Mouse (Mus musculus) neutrophil, adult 5-6 weeks (primary cell): Measurements from ENCODE around the gene Nr2e3. TPM values are rescaled to one million over a fixed set of nuclear protein-coding genes. Genes with fewer than 3 reads are reported as not detected.
"Not testable (repeated sequence)": the region's sequence is repeated elsewhere in the genome, so short reads cannot be mapped to it uniquely, and the experiment has no call there.

Source experiments
- ATAC-seq: fragments of 151-379, 151-347 bp; 2 replicates; pipeline ENCODE4 v1.8.0; 2017; ENCODE audit warnings: mild to moderate bottlenecking, moderate TSS enrichment; ENCODE audit not compliant: insufficient number of reproducible peaks, poor library complexity, low FRiP score, severe bottlenecking; ENCODE audit errors: extremely low read depth
- total RNA-seq: library from RNA; stranded (forward); fragments of 200-1000 nt; gene quantifications from 2 replicates; pipeline ENCODE4 v1.2.3, GENCODE M21; 2017

The Nr2e3 gene
- total RNA-seq, result not detected in 2 replicates

GRCm38 (mm10) chr9:59960559-59960958, at the start of gene Nr2e3:
TSS of gene Nr2e3 (minus strand) at chr9:59960659.
- ATAC-seq, result no peak

- ATAC-seq, result no peak
These were observed 48.5 kb upstream of the Nr2e3 start for GRCm38 (mm10) chr9:60008936-60009335.

GRCm38 (mm10) chr9:60002323-60002722, 41.9 kb upstream of the Nr2e3 start:
- ATAC-seq, result no peak

DNA sequence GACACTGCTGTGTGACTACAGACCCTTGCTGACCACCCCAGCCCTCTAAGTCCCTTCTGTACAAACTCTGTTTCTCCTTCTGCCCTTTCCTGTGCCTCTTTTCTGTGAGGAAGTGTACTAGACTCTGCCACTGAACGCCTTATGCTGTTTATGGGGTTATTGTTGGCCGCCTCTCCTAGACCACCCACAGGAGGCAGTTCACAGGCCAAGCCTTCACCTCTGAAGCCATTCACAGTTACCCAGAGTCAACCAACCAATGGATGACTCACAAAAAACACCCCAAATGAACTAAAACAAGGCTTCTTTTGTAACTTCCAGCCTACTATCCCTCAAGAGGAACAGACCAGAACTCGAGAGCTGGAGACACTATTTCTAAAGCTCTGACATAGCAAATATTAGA, 41.0 kb upstream of the Nr2e3 start:
- no peak for ATAC-seq

- ATAC-seq, result no peak
These were observed 37.3 kb upstream of the Nr2e3 start for GRCm38 (mm10) chr9:59997725-59998124.

DNA sequence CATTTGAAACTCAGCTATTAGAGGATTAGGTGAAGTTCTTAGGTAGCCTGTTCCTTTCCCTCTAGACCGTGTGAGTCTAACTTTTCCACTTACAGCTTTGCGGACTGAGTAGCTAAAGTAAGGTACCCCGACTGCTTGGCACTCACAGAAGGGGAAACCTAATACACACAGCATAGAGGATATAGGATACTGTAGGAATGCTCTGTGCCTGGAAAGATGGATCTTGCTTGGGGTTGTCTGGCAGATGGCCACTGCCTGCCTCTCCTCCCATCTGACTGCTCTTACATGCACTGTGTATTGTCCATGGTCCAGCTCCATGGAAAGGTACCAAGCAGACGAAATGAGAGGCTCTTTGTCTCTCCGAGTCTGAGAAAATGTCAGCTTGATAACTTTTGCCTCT, 30.9 kb upstream of the Nr2e3 start:
- no peak for ATAC-seq

GRCm38 (mm10) chr9:59989864-59990263, 29.4 kb upstream of the Nr2e3 start:
- no peak for ATAC-seq

DNA sequence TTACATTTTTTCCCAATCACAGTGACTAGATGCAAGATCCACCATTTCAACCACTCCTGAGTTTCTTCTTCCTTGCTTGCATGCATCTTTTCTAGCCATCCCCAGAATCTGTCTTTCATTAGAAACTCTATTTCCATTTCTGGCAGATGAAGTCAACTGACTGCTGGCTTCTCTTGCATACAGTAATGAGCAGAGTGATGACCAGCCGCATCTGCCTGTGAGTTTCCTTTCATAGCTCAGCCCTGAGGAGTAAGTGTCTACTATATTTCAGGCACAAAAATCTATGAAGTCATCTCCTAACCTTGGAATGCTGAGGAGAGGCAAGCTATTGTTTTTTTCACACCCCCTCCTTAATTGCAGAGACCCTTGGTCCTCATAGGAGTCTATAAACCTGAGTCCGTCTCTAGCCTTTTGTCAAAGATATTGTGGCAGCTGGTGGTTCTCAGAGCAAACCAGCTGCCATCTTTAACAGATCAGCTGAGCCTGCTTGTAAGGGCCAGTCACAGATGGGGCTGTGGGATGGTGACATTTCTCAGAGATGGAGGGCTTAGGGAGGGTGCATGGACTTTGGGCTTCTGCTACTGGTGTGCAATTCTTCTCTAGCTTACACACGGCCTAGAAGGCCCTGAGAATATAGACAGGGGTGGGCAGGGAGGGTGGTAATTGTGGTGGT, 25.6 kb upstream of the Nr2e3 start:
- no peak for ATAC-seq

GRCm38 (mm10) chr9:59981116-59981515, 20.7 kb upstream of the Nr2e3 start:
- ATAC-seq, result no peak

DNA sequence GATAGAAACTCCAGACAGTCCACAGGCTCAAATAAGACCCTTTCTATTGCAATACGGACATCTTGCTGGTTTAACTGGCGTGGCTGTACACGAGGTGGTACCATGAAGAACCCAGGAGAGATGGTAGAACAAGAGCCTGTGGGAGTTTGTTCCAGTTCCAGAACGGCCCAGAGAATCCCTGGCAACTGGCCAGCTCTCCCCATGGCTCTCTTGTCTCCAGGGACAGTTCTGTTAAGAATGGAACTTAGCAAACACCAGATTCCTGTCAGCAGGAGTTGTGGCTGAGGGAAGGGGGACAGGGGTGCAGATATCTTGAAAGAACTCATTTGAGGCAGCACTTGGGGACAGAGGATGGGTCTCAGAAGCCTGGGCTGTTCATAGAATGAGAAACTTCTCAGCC, 10.8 kb upstream of the Nr2e3 start:
- ATAC-seq, result no peak

DNA sequence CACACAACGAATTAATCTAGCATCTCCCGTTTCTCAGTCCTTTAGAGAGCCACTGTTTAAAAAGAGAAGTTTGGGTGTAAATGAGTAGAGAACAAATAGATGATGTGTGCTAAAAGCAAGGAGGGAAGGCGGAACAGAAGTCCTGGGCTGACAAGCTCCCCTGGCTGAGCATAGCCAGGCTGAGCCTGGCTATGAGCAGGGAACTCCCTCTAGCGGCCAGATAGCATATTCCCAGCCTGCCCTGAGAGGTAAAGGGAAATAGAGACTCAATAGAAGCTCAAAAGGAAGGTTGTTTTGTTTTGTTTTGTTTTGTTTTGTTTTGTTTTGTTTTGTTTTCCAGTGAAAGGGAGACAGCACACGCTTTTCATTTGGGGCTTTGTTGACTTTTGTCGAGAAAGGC, 8.9 kb upstream of the Nr2e3 start:
- ATAC-seq, result peak; percentile 42; the same call in 1 of the 2 replicates

GRCm38 (mm10) chr9:59965046-59965445, 4.6 kb upstream of the Nr2e3 start:
- no peak for ATAC-seq

DNA sequence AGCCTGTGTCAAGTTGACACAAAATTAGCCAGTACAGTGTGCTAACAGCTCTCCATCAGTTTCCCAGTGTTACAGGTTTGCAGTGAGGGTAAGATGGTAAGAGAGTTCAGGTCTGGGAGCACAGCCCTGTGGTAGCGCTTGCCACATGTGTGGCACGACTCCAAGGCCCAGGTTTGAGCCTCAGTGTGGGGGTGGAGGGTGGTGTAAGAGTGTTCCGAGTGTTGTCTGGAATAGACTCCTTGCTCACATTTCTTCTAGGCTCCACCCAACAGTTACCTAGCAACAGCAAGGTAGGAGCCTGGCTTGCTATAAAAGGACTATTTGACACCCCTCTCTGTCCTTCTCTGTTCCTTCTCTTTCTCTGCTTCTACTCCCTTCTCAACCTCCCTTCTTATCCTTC, 3.9 kb upstream of the Nr2e3 start:
- ATAC-seq, result no peak

DNA sequence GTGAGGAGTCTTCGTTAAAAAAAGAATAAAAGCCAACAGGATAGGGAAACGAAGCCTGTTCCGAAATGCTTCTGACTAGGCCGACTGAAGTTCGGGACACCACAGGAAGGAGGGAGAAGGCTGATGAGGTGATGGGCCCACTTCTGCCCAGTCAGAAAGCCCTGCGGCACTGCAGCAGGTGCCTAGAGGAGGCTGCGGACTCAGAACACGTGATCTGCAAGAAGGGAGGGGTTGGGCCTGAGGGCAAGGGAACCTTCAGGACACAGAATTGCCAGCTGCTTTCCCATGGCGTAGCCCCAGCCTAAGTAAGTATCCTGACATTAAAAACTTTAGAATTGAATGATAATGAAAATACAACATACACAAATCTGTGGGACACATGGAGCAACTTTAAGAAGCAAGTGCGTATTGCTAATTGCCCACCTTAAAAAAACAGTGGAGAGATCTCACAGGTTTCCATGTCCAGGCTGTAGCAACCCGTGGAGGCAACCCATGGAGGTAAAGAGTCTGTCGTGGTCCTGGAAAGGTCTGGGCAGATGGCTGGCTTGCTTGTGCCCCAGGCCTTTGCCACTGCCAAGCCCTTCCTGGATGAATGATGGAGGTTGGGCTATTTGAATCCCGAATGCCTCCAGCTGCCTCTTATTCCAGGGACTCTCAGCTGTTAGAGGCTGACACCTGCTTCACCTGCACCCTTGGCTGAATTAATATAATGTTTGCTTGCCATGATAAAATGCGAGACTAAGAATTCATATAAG, 919 bp upstream of the Nr2e3 start:
- ATAC-seq, result no peak

- peak; percentile 68 for ATAC-seq
These were observed 1.2 kb downstream of the Nr2e3 start for GRCm38 (mm10) chr9:59959276-59959675.

DNA sequence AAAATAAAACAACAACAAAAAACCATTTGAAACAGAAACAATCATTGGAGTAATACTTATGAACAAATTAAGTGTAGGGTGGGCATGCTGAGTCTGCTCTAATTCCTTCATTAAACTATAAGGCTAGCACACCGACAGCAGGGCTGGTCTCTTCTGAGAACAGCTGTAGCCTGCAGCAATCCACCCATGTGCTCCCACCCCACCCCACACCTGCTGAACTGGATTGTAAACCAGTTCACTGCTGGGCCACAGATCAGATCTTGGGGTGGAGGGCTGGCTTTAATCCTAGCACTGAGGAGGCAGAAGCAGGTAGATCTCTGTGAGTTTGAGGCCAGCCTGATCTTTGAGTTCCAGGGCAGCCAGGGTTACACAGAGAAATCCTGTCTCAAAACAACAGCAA, 2.3 kb downstream of the Nr2e3 start:
- ATAC-seq, result not testable (repeated sequence)

- no peak for ATAC-seq
These were observed 4.0 kb downstream of the Nr2e3 start for GRCm38 (mm10) chr9:59956496-59956895.

DNA sequence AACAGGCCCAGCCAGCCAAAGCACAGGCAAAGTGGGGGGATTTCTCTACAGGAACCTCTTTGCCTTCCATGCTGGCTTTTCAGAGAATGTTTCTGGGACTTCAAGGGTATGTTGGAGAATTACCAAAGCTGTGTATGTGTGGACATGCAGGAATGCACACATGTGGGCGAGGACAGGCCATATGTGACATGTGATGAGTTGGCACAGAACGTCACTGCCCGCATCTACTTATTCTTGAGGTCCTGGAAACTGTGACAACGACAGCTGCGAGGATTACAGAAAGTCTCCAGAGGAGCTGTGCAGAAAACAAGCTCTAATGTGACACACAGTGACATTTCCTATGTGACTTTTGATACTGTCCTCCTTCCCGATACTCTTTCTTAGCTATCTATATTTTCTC, 4.8 kb downstream of the Nr2e3 start:
- ATAC-seq, result no peak

GRCm38 (mm10) chr9:59955199-59955598, 5.3 kb downstream of the Nr2e3 start:
- ATAC-seq, result no peak

DNA sequence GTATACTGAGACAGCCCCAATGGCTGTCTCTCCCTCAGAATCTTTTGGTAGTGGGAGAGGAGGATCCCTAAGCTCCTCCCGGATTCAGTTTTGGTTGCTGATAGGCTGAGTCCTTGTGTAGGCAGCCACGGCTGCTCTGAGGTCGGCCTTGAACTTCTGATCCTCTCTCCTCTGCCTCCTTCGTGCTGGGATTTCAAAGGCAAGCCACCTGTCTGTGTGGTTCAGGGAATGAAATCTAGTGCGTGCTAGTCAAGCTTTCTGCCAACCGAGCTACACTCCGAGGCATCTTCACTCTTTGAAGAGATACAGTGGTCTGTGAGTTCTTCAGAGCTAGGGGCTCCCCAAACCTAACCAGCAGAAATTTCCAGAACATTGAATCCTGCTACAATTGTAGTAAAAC, 6.9 kb downstream of the Nr2e3 start:
- no peak for ATAC-seq
